Mouse (Mus musculus): ENCODE data around the gene Col2a1.

The Col2a1 gene

GRCm38 (mm10) chr15:97963989-97964835, 40.3 kb downstream of the Col2a1 start, which contains the start of gene Tmem106c:
Gene Tmem106c (plus strand): TSS chr15:97964200.
- peak; percentile 86 for DNase-seq (ENCODE audit: low spot score)

- DNase-seq (ENCODE audit: low spot score): no peak
Measured at GRCm38 (mm10) chr15:97963329-97963988, 41.0 kb downstream of the Col2a1 start.

GRCm38 (mm10) chr15:97956416-97956815, 48.1 kb downstream of the Col2a1 start:
- no peak for DNase-seq (ENCODE audit: low spot score)

- DNase-seq (ENCODE audit: low spot score): no peak
Measured at GRCm38 (mm10) chr15:97955742-97956141, 48.8 kb downstream of the Col2a1 start.

- DNase-seq (ENCODE audit: low spot score): no peak
Measured at GRCm38 (mm10) chr15:97955286-97955685, 49.2 kb downstream of the Col2a1 start.

- no peak for DNase-seq (ENCODE audit: low spot score)
Measured at GRCm38 (mm10) chr15:97954671-97955070, 49.8 kb downstream of the Col2a1 start.

- DNase-seq (ENCODE audit: low spot score): no peak
Measured at GRCm38 (mm10) chr15:97952889-97953189, 51.7 kb downstream of the Col2a1 start.

GRCm38 (mm10) chr15:97952137-97952888, 52.2 kb downstream of the Col2a1 start:
- DNase-seq (ENCODE audit: low spot score): no peak

GRCm38 (mm10) chr15:97950240-97950639, 54.3 kb downstream of the Col2a1 start:
- DNase-seq (ENCODE audit: low spot score): no peak

GRCm38 (mm10) chr15:97949706-97950105, 54.8 kb downstream of the Col2a1 start:
- DNase-seq (ENCODE audit: low spot score): no peak

- DNase-seq (ENCODE audit: low spot score): no peak
Measured at GRCm38 (mm10) chr15:97948720-97949119, 55.8 kb downstream of the Col2a1 start.

GRCm38 (mm10) chr15:97945656-97946315, 58.7 kb downstream of the Col2a1 start:
- DNase-seq (ENCODE audit: low spot score): no peak

GRCm38 (mm10) chr15:97944919-97945574, 59.4 kb downstream of the Col2a1 start:
- no peak for DNase-seq (ENCODE audit: low spot score)

- no peak for DNase-seq (ENCODE audit: low spot score)
Measured at GRCm38 (mm10) chr15:97943356-97943755, 61.1 kb downstream of the Col2a1 start.

- DNase-seq (ENCODE audit: low spot score): no peak
Measured at GRCm38 (mm10) chr15:97942538-97942937, 62.0 kb downstream of the Col2a1 start.

- no peak for DNase-seq (ENCODE audit: low spot score)
Measured at GRCm38 (mm10) chr15:97941306-97941705, 63.2 kb downstream of the Col2a1 start.

- no peak for DNase-seq (ENCODE audit: low spot score)
Measured at GRCm38 (mm10) chr15:97940088-97940487, 64.4 kb downstream of the Col2a1 start.

GRCm38 (mm10) chr15:97938580-97938979, 65.9 kb downstream of the Col2a1 start:
- DNase-seq (ENCODE audit: low spot score): no peak

- no peak for DNase-seq (ENCODE audit: low spot score)
Measured at GRCm38 (mm10) chr15:97932441-97932840, 72.1 kb downstream of the Col2a1 start.

GRCm38 (mm10) chr15:97929259-97929824, 75.2 kb downstream of the Col2a1 start:
- DNase-seq (ENCODE audit: low spot score): no peak

- no peak for DNase-seq (ENCODE audit: low spot score)
Measured at GRCm38 (mm10) chr15:97927821-97928220, 76.7 kb downstream of the Col2a1 start.

All from ovary, adult 18-20 months (tissue).